Mouse (Mus musculus): ENCODE results near the gene Cdkn2c.
"Not testable (repeated sequence)": the region's sequence is repeated elsewhere in the genome, so short reads cannot be mapped to it uniquely, and the experiment has no call there.

The Cdkn2c gene

DNA sequence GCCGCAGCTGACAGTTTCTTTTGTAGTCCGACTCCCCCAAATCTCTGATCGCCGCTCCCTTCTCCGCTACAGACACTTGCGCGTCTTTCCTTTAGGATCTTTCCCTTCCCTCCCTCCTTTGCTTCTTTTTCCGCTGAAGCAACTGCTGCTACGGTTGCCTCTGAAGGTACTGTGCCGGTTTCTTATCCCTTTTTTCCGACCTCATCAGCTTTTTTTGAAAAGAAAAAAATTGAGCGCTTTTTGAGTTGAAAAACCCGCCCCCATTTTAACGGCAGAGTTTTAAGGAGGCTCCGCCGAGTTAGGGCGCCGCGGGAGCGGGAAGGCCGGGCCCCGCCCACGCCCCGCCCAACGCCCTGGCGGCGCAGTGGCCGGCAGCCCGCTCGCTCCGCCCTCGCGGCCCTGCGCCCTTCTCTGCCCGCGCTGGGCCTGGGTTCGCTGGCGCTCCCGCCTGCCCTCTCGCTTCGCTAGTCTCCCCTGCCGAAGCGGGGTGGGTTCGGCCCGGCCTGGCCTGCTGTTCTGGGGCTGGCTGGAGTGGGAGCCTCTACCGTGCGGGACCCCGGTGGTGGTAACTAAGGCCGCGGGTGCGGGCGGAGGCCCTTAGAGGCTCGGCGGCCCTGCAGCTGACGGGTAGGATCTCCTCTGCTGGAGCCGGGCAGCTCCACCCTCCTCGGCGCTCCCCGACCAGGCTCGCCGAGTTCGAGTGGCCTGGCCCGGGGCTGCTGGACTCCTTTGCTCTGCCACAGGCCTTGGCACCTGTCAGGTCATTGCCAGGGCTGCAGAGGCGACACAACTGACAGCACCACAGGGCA lies at the start of gene Cdkn2c:
Gene Cdkn2c, minus strand, starts transcription at position 729 of the 809 bp plus-strand sequence.
- peak; percentile 86 for DNase-seq

- no peak for DNase-seq
These were observed 38.4 kb upstream of the Cdkn2c start for GRCm38 (mm10) chr4:109705349-109705748.

- DNase-seq: no peak
These were observed 36.6 kb upstream of the Cdkn2c start for GRCm38 (mm10) chr4:109703568-109703967.

DNA sequence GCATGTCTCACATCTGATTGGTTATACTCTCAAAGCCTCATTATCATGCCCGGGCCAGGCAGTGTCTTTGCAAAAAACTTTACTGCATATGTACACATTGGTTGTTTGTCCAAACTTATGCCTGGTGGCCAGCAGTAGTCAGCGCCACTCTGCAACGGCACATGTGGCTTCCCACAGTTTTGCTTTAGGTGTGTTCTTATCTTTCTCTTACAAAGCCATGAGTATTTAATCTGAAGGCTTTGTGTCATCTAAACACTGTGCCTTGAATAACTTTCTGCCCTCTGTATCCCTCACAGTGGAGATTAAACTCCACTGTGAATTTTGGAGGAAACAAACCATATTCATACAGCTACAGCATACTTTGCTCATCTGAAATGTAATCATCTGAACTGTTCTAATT lies 33.7 kb upstream of the Cdkn2c start:
- not testable (repeated sequence) for DNase-seq

DNA sequence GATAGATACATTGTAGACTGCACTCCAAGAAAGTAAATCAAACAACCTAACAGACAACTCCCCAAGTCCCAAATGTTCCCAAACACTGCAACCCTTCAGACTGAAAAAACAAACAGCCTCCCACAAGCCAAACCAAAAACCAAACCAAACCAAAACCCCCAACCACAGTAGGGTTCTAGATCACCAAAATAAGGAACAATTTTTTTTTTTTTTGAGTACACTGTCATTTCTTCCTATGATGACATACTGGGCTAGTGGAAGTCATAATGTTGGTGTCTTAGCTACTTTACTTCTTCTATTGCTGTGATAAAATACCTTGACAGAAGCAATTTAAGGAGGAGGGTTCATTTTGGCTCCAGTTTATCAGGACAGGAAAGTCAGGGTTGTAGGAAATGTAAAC lies 25.7 kb upstream of the Cdkn2c start:
- DNase-seq: no peak

DNA sequence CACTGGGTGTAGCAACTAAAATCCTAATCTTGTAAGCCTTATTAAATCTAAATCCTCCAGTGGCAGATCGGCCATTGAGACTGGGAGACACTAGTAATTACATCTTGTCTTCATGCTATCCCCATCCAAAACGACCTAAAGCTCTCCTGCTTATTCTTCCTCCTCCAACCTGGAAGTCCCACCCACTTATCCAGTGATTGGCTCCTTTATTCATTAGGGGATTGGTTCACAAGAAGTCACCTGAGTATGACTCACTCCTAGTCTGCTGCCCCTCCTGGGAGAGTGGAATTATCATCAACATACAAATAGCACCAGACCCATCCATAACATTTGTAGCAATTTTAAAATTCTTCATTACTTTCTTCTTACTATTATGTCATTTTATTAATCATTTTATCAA lies 16.6 kb upstream of the Cdkn2c start:
- no peak for DNase-seq

DNA sequence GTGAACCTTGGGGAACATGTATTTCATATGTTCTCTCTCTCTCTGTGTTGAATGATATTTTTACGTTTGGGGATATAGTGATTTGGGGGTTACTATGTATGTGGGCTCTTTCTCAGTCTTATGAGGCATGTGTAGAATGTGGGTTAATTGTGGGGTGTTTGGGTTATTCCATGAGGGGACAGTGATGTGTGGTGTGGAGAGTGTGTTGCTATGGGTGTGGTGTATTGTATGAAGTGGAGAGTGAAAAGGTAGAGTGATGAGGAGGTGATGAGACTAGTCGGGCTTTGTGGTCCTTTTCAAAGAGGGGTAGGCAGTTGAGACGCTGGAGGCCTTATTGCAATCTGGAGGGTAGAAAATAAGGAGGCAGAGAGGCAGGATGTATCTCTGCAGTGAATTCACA lies 10.2 kb upstream of the Cdkn2c start:
- no peak for DNase-seq

- peak; percentile 98 for DNase-seq
These were observed 9.5 kb upstream of the Cdkn2c start, which contains the start of gene Faf1 for GRCm38 (mm10) chr4:109676218-109677215. TSS of gene Faf1 (plus strand) at chr4:109676588.

DNA sequence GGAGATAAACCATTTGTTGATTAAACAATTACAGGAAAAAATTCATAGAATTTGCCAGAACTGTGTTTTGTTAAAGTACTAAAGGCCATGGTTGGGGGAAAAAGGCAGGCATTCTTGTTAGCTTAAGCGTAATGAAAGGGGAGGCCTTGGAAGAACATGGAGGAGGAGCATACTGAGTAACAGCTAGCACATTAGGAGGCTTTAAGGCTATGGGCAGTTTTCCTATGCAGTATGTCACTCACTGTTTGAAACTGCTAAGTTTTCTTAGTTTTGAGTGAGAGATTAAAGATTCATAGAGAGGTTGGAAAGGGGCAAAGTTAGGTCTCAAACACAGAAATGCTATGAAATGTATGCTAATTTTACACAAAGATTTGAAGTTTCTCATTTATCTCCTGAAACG lies 7.1 kb upstream of the Cdkn2c start:
- no peak for DNase-seq

DNA sequence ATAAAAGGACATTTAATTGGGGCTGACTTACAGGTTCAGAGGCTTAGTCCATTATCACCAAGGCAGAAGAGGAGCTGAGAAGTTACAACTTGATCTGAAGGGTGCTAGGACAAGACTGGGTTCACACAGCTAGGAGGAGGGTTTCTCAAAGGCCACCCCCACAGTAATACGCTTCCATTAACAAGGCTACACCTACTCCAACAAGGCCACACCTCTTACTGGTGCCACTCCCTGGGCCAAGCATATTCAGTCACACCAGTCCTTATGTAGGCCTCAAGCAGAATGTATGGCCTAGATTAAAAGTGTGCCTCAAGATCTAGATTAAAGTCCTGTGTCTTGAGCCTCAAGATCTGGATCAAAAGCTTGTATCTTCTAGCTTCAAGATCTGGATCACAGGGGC lies 5.0 kb upstream of the Cdkn2c start:
- DNase-seq: no peak

GRCm38 (mm10) chr4:109670213-109670612 lies 3.2 kb upstream of the Cdkn2c start:
- DNase-seq: no peak

DNA sequence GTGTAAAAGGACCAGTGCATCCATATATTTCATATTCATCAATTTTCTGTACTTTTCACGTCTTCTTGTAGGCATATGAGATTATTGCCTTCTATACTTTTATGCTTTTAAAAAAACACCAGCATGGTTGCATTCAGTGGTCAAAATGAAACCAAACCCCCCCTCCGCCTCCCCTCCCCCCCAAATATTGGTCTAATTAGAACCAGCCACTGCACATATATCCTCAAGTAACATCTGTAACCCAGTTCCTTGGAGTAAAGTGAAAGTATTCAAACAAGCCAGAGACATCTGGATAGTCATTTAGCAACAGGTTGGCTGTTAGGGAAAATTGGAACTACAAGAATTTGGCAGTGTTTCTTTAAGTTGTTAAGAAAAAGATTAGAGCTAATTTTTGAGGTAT lies 529 bp upstream of the Cdkn2c start:
- no peak for DNase-seq

GRCm38 (mm10) chr4:109665982-109666460 lies 968 bp downstream of the Cdkn2c start:
- DNase-seq: no peak

DNA sequence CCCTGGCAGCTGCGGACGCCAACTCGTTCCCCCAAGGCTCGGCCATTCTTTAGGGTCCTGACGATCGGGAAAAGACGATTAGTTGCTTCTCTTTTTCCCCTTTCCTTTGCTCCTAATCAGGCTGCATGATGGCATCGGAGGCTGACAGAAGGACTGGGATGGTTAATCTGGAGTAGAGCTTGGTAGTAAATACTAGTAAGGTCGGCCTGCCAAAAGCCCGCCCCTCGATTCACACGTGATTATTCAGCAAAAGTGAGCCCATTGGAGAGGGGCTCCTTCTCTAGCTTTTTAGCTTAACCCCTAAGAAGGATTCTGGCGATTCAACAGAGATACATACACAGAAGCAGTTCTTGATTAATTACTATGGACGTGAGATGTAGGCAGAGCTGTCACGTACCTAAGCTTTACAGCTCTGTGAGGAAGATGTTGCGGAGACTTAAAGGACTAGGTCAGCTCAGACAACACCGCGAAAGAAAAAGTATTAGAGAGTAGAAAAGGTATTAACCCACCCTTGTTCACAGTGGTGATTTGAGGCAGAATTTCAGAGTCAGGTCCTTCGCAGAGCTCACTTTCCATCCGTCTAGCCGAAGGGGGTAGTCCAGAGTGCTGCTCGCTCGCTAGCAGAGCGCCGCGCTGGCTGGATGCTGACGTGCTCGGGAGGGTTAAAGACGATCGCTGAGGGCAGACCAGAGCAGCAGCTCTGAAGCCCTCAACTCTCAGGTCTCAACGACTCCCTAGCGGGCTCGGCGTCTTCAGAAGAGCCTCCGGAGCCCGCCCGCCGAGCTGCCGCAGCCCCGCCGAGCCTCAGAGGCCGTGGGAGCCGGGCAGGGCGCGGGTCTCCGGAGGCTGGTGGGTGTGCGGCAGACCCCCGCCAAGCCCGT lies 1.6 kb downstream of the Cdkn2c start:
- peak; percentile 70 for DNase-seq

DNA sequence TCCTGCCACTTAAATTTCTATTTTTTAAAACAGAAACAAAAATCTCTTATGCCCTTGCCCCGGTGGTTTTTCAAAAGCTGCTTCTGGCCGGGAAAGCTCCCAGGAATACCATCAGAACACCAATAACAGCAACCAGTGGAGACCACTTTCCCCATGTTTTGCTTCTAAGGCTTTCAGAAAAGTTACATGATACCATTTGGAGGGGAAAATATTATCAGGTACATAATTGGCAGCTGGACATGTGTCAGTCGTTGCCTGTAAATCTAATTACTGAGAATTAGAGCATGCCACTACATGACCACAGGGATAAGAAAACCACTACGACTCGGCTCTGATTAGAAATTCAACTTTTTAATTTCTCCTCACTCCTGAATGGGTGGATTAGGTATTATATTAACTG lies 2.9 kb downstream of the Cdkn2c start:
- DNase-seq: no peak

DNA sequence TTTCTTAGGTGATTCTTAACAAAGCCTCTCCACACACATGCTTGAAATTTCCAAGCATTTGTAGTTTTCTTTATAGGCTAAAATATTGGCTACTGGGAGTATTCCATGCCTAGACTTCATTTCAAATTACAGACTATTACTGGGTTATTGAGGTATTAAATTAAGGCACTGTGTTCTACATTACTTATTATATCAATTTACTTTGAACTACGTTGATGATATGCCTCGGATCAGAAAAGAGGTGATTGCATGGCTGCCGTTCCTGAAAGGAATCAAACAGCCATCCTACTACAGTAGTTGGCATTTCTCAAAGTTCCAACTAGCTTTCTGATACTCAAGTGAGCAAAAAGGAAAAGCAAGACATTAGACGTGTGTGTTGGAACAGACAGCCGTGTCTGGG lies 4.7 kb downstream of the Cdkn2c start:
- DNase-seq: no peak

GRCm38 (mm10) chr4:109661183-109661582 lies 5.8 kb downstream of the Cdkn2c start:
- DNase-seq: peak; percentile 11

- no peak for DNase-seq
These were observed 6.4 kb downstream of the Cdkn2c start for GRCm38 (mm10) chr4:109660568-109660967.

GRCm38 (mm10) chr4:109659571-109659970 lies 7.4 kb downstream of the Cdkn2c start:
- DNase-seq: no peak

- no peak for DNase-seq
These were observed 8.2 kb downstream of the Cdkn2c start for GRCm38 (mm10) chr4:109658826-109659225.

GRCm38 (mm10) chr4:109657851-109658500 lies 9.0 kb downstream of the Cdkn2c start:
- peak; percentile 34 for DNase-seq
